Mouse (Mus musculus): ENCODE results near the gene Gatd1. TPM values are rescaled to one million over a fixed set of nuclear protein-coding genes. Genes with fewer than 3 reads are reported as not detected.

Gene Gatd1
- polyA plus RNA-seq, 1 experiment from 2014 or later = 52.2 TPM

- no peaks in the 10 kb centered on the region; the same call in 1 of the 2 replicates for H3K27me3 ChIP-seq
- ATAC-seq (ENCODE audit: low FRiP score) = no peak
- no peaks in the 10 kb centered on the region for H3K9me3 ChIP-seq (replicated peaks)
- WGBS = 82% methylated on average over 8 of the region's 8 CpGs
- no peak overlapping the region for H3K9ac ChIP-seq
- H3K36me3 ChIP-seq = peaks cover 37% of the 10 kb centered on the region
- H3K27ac ChIP-seq = no peak overlapping the region
- no peak overlapping the region for H3K4me2 ChIP-seq (replicated peaks)
- peaks cover 64% of the 10 kb centered on the region for H3K4me1 ChIP-seq
- H3K4me3 ChIP-seq = no peak overlapping the region; the same call in 1 of the 2 replicates
Measured at GRCm38 (mm10) chr7:141432186-141432611, 18.3 kb upstream of the Gatd1 start.

GRCm38 (mm10) chr7:141431434-141432185 lies 17.7 kb upstream of the Gatd1 start:
- peak overlapping the region; percentile 14; the same call in 1 of the 2 replicates for H3K9ac ChIP-seq
- H3K4me3 ChIP-seq = no peak overlapping the region
- H3K27ac ChIP-seq = no peak overlapping the region
- H3K27me3 ChIP-seq = no peaks in the 10 kb centered on the region; the same call in 1 of the 2 replicates
- H3K4me2 ChIP-seq (replicated peaks) = no peak overlapping the region
- H3K4me1 ChIP-seq = peaks cover 58% of the 10 kb centered on the region
- H3K36me3 ChIP-seq = peaks cover 41% of the 10 kb centered on the region
- 94% methylated on average over 19 of the region's 19 CpGs for WGBS
- no peak for ATAC-seq (ENCODE audit: low FRiP score)
- no peaks in the 10 kb centered on the region for H3K9me3 ChIP-seq (replicated peaks)

- Histone ChIP-seq H3K27ac (no peak overlapping the region), H3K4me3 (no peak overlapping the region), H3K9ac (no peak overlapping the region), H3K36me3 (peaks cover 45% of the 10 kb centered on the region), H3K27me3 (no peaks in the 10 kb centered on the region; the same call in 1 of the 2 replicates), H3K4me2 (replicated peaks) (no peak overlapping the region), H3K4me1 (peaks cover 49% of the 10 kb centered on the region), H3K9me3 (replicated peaks) (no peaks in the 10 kb centered on the region)
- ATAC-seq (ENCODE audit: low FRiP score) = no peak
- WGBS = 92% methylated on average over 9 of the region's 9 CpGs
Measured at GRCm38 (mm10) chr7:141430585-141431240, 16.8 kb upstream of the Gatd1 start.

GRCm38 (mm10) chr7:141429840-141430584 lies 16.1 kb upstream of the Gatd1 start:
- H3K4me3 ChIP-seq = no peak overlapping the region
- 0 out of 2 replicates have a peak, but pooled peaks have one; percentile 15 for ATAC-seq (ENCODE audit: low FRiP score)
- H3K27ac ChIP-seq = no peak overlapping the region
- H3K4me1 ChIP-seq = peaks cover 42% of the 10 kb centered on the region
- H3K9me3 ChIP-seq (replicated peaks) = no peaks in the 10 kb centered on the region
- H3K27me3 ChIP-seq = no peaks in the 10 kb centered on the region; the same call in 1 of the 2 replicates
- H3K4me2 ChIP-seq (replicated peaks) = peak overlapping the region; percentile 63; the same call in 1 of the 2 replicates
- H3K9ac ChIP-seq = no peak overlapping the region
- WGBS = 63% methylated on average over 9 of the region's 9 CpGs
- H3K36me3 ChIP-seq = peaks cover 45% of the 10 kb centered on the region

- Histone ChIP-seq H3K27ac (peak within 1 kb of the TSS; percentile 68), H3K4me1 (peaks cover 37% of the 10 kb centered on the region), H3K9ac (peak within 1 kb of the TSS; percentile 71), H3K9me3 (replicated peaks) (no peaks in the 10 kb centered on the region), H3K4me3 (peak within 1 kb of the TSS; percentile 42), H3K27me3 (no peaks in the 10 kb centered on the region; the same call in 1 of the 2 replicates), H3K4me2 (replicated peaks) (peak within 1 kb of the TSS; percentile 63), H3K36me3 (peaks cover 45% of the 10 kb centered on the region)
- 2% methylated on average over 19 of the region's 19 CpGs for WGBS
- peak; percentile 82 for ATAC-seq (ENCODE audit: low FRiP score)
Measured at GRCm38 (mm10) chr7:141429310-141429709, 15.4 kb upstream of the Gatd1 start, which contains the start of gene Cend1. Cend1 (minus strand) TSS chr7:141429491.

GRCm38 (mm10) chr7:141428701-141429100 lies 14.8 kb upstream of the Gatd1 start:
- no peak for ATAC-seq (ENCODE audit: low FRiP score)
- Histone ChIP-seq H3K9me3 (replicated peaks) (no peaks in the 10 kb centered on the region), H3K4me1 (peaks cover 31% of the 10 kb centered on the region), H3K4me3 (peak overlapping the region; percentile 42), H3K36me3 (peaks cover 45% of the 10 kb centered on the region), H3K9ac (peak overlapping the region; percentile 71), H3K4me2 (replicated peaks) (peak overlapping the region; percentile 63), H3K27ac (peak overlapping the region; percentile 68), H3K27me3 (no peaks in the 10 kb centered on the region; the same call in 1 of the 2 replicates)
- WGBS = 56% methylated on average over 5 of the region's 5 CpGs

- Histone ChIP-seq H3K36me3 (peaks cover 32% of the 10 kb centered on the region), H3K4me2 (replicated peaks) (no peak overlapping the region), H3K27ac (no peak overlapping the region), H3K4me1 (peaks cover 21% of the 10 kb centered on the region), H3K9ac (no peak overlapping the region), H3K9me3 (replicated peaks) (no peaks in the 10 kb centered on the region), H3K4me3 (no peak overlapping the region), H3K27me3 (no peaks in the 10 kb centered on the region; the same call in 1 of the 2 replicates)
- WGBS = 79% methylated on average over 12 of the region's 12 CpGs
- no peak for ATAC-seq (ENCODE audit: low FRiP score)
Measured at GRCm38 (mm10) chr7:141426948-141427730, 13.2 kb upstream of the Gatd1 start.

- no peak for ATAC-seq (ENCODE audit: low FRiP score)
- Histone ChIP-seq H3K27me3 (peaks cover 2% of the 10 kb centered on the region), H3K9me3 (replicated peaks) (no peaks in the 10 kb centered on the region), H3K27ac (no peak overlapping the region), H3K4me1 (peaks cover 6% of the 10 kb centered on the region), H3K4me3 (no peak overlapping the region), H3K4me2 (replicated peaks) (no peak overlapping the region), H3K36me3 (peaks cover 11% of the 10 kb centered on the region; the same call in 1 of the 2 replicates), H3K9ac (no peak overlapping the region)
- 71% methylated on average over 4 of the region's 4 CpGs for WGBS
Measured at GRCm38 (mm10) chr7:141423811-141424210, 9.9 kb upstream of the Gatd1 start.

GRCm38 (mm10) chr7:141420030-141420702 lies 6.2 kb upstream of the Gatd1 start:
- Histone ChIP-seq H3K9ac (no peak overlapping the region), H3K4me2 (replicated peaks) (no peak overlapping the region), H3K9me3 (replicated peaks) (no peaks in the 10 kb centered on the region), H3K27me3 (peaks cover 5% of the 10 kb centered on the region; the same call in 1 of the 2 replicates), H3K4me3 (no peak overlapping the region), H3K27ac (no peak overlapping the region), H3K36me3 (no peaks in the 10 kb centered on the region), H3K4me1 (no peaks in the 10 kb centered on the region)
- ATAC-seq (ENCODE audit: low FRiP score) = no peak
- 85% methylated on average over 9 of the region's 9 CpGs for WGBS

- ATAC-seq (ENCODE audit: low FRiP score) = no peak
- WGBS = 82% methylated on average over 7 of the region's 7 CpGs
- H3K4me1 ChIP-seq = peaks cover 5% of the 10 kb centered on the region; the same call in 1 of the 2 replicates
Measured at GRCm38 (mm10) chr7:141418970-141419369, 5.0 kb upstream of the Gatd1 start.

More at GRCm38 (mm10) chr7:141418970-141419369, 5.0 kb upstream of the Gatd1 start:
- peaks cover 5% of the 10 kb centered on the region; the same call in 1 of the 2 replicates for H3K27me3 ChIP-seq
- H3K9ac ChIP-seq = no peak overlapping the region
- H3K36me3 ChIP-seq = no peaks in the 10 kb centered on the region
- H3K4me2 ChIP-seq (replicated peaks) = no peak overlapping the region
- no peaks in the 10 kb centered on the region for H3K9me3 ChIP-seq (replicated peaks)
- no peak overlapping the region for H3K27ac ChIP-seq
- no peak overlapping the region for H3K4me3 ChIP-seq
